Mouse (Mus musculus) liver, postnatal 0 days (tissue): ENCODE results near the gene Ccl27a. TPM values are rescaled to one million over a fixed set of nuclear protein-coding genes. Genes with fewer than 3 reads are reported as not detected.
A peak's percentile ranks its signal among the peaks of the same experiment; 100 is the strongest.

ENCODE experiments used
- ATAC-seq: fragments of 200-750 bp; cut with Nextera tagmentation; 2 replicates; pipeline ENCODE4 v1.8.0; 2017; ENCODE audit warnings: mild to moderate bottlenecking, moderate library complexity
- DNase-seq: peaks from one replicate; pipeline ENCODE4 v3.0.0-alpha.2; 2016
- H3K27ac ChIP-seq: fragments of 300-500 bp; sonication (generic); 2 replicates; pipeline ENCODE4 v1.5.1; 2014; ENCODE audit warnings: antibody characterized with exemption, moderate library complexity, mild to moderate bottlenecking, low read depth
- H3K27me3 ChIP-seq: fragments of 300-500 bp; sonication (generic); 2 replicates; pipeline ENCODE4 v1.6.1; 2014; ENCODE audit warnings: low read length, control low read depth, mixed read lengths; ENCODE audit not compliant: insufficient read depth
- H3K36me3 ChIP-seq: fragments of 300-500 bp; sonication (generic); replicated peaks from 2 replicates; pipeline ENCODE4 v1.6.1; 2014; ENCODE audit warnings: mild to moderate bottlenecking, control low read depth, low read length, moderate library complexity, mixed read lengths; ENCODE audit not compliant: insufficient read depth
- H3K4me1 ChIP-seq: fragments of 300-500 bp; sonication (generic); 2 replicates; pipeline ENCODE4 v1.6.1; 2014; ENCODE audit warnings: antibody characterized with exemption, mild to moderate bottlenecking, control low read depth; ENCODE audit not compliant: insufficient read depth
- H3K4me2 ChIP-seq: fragments of 300-500 bp; sonication (generic); 2 replicates; pipeline ENCODE4 v1.6.1; 2014; ENCODE audit warnings: low read depth, mild to moderate bottlenecking, low read length, moderate library complexity, mixed read lengths
- H3K4me3 ChIP-seq: fragments of 300-500 bp; sonication (generic); 2 replicates; pipeline ENCODE4 v1.5.1; 2014; ENCODE audit warnings: low read depth, low read length
- H3K9ac ChIP-seq: fragments of 300-500 bp; sonication (generic); replicated peaks from 2 replicates; pipeline ENCODE4 v1.6.1; 2014; ENCODE audit warnings: mild to moderate bottlenecking, moderate library complexity
- H3K9me3 ChIP-seq: fragments of 300-500 bp; sonication (generic); 2 replicates; pipeline ENCODE4 v1.6.1; 2016; ENCODE audit warnings: mild to moderate bottlenecking, control low read depth, low read length, mixed read lengths
- CTCF ChIP-seq: sonication (generic); IDR thresholded peaks from 2 replicates; pipeline ENCODE4 v1.5.1; 2016; ENCODE audit warnings: antibody characterized with exemption, low read depth
- EP300 ChIP-seq: IDR thresholded peaks from 2 replicates; pipeline ENCODE4 v1.6.1; 2016; ENCODE audit warnings: antibody characterized with exemption, low read depth, mild to moderate bottlenecking
- WGBS: fragments of 180-500 bp; shearing (Covaris S2); extraction: QIAGEN DNeasy Blood & Tissue Kit; methylation state at CpG from one replicate; pipeline ENCODE4 v1.1.7; 2014; ENCODE audit not compliant: insufficient replicate concordance; 5-methylcytosine and 5-hydroxymethylcytosine counted together
- polyA plus RNA-seq: library from polyadenylated mRNA; unstranded; fragments of >200 nt; fragmentation: Nextera tagmentation; extraction: Ambion mirVana; gene quantifications from 2 replicates; pipeline ENCODE4 v1.2.1, GENCODE M21; 2015

Gene Ccl27a
- polyA plus RNA-seq, 1 experiment from 2014 or later, result 10.1 TPM

DNA sequence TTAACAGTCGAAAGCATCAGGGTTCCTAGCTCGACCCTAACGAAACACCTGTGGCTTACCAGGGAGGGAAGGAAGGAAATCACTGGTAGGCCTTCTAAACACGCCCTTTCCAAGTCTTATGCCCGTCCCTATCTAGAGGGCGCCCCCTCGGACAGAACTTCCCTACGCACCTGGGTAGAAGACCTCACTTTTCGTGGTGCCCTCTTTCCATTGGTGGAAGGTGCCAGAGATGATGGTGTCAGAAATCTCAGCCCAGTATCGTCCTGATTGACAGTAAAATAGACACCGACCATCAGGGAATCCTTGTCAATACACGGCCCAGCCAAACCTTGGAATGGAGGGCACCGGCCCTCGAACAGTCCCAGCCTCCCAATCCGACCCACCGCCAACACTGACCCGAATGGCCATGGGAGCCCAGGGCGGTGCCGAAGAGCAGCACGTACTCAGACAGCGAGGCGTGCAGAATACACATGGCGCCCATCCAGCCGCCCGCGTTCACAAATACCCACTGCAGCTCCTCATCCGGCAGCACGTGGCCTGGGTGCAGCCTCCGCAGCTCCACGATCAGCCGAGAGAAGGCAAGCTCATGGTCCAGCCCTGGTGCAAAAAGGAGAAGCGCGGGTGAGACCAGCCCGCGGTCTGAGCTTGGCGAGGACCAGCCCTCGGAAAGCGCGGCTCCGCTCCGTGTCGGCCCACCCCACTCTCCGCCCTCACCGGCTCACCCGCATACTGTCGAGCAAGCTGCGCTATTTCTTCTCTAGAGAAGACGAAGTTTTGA is 33.5 kb downstream of the Ccl27a start:
- DNase-seq, result no peak
- WGBS, result under 1% methylated on average over 48 of the region's 48 CpGs
- peaks cover 5% of the 10 kb centered on the region for H3K36me3 ChIP-seq
- no peaks in the 10 kb centered on the region for H3K27me3 ChIP-seq
- H3K4me2 ChIP-seq, result peak overlapping the region; percentile 91
- H3K4me1 ChIP-seq, result peaks cover 22% of the 10 kb centered on the region
- peak overlapping the region; percentile 65 for H3K4me3 ChIP-seq
- H3K9ac ChIP-seq, result peak overlapping the region; percentile 59
- TF ChIP-seq EP300, result no peak
- peak; percentile 27; the same call in 1 of the 2 replicates for TF ChIP-seq CTCF
- H3K27ac ChIP-seq, result peak overlapping the region; percentile 87
- no peaks in the 10 kb centered on the region for H3K9me3 ChIP-seq
- ATAC-seq, result peak; percentile 74

DNA sequence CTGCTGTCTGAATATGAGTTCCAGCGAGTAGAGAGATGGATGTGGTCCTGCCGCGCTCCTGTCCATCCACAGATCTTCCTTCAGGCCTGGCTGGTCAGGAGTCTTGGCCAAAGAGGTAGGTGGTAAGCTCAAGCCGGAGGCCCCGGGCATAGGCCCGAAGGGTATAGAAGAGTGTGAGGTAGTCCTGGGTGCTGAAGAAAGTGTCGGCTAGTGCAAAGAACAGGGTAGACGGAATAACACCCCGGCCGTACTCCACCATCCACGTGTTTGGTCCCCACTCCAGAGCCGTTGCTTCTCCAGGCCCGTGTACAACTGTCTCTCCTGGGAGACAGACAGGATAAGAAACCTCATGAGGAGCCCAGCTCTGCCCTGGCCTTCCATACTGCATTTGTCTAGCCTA is 34.8 kb downstream of the Ccl27a start:
- Histone ChIP-seq H3K36me3 (peaks cover 5% of the 10 kb centered on the region), H3K4me3 (no peak overlapping the region), H3K27ac (no peak overlapping the region), H3K27me3 (no peaks in the 10 kb centered on the region), H3K9me3 (no peaks in the 10 kb centered on the region), H3K9ac (no peak overlapping the region), H3K4me1 (peaks cover 22% of the 10 kb centered on the region), H3K4me2 (0 out of 2 replicates have a peak overlapping the region, but pooled peaks have one; percentile 91)
- TF ChIP-seq CTCF (no peak), EP300 (no peak)
- WGBS, result 92% methylated on average over 13 of the region's 13 CpGs
- DNase-seq (no peak), ATAC-seq (no peak)

DNA sequence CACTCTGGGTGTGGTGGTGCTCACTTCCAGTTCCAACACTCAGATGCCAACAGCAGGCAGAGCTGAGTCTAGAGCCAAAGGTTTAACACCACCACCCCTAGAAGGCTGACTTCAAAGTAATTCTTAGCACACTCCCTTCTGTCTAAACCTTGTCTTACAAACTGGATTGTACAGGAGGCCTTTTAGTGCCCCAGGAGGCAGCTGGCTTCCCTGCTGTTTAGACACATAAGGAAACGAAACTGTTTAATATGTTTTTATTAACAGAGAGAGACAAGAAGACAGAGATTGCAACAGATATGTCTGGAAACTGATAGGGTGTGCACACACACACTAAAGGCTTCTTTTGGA is 35.8 kb downstream of the Ccl27a start:
- no peak for ATAC-seq
- Histone ChIP-seq H3K4me1 (peaks cover 22% of the 10 kb centered on the region), H3K4me3 (no peak overlapping the region), H3K27me3 (peaks cover 4% of the 10 kb centered on the region; the same call in 1 of the 2 replicates), H3K9me3 (no peaks in the 10 kb centered on the region), H3K4me2 (no peak overlapping the region), H3K9ac (no peak overlapping the region), H3K36me3 (peaks cover 5% of the 10 kb centered on the region), H3K27ac (no peak overlapping the region)
- TF ChIP-seq EP300 (no peak), CTCF (no peak)
- DNase-seq, result no peak
- WGBS, result 63% methylated on average over 1 of the region's 1 CpGs

DNA sequence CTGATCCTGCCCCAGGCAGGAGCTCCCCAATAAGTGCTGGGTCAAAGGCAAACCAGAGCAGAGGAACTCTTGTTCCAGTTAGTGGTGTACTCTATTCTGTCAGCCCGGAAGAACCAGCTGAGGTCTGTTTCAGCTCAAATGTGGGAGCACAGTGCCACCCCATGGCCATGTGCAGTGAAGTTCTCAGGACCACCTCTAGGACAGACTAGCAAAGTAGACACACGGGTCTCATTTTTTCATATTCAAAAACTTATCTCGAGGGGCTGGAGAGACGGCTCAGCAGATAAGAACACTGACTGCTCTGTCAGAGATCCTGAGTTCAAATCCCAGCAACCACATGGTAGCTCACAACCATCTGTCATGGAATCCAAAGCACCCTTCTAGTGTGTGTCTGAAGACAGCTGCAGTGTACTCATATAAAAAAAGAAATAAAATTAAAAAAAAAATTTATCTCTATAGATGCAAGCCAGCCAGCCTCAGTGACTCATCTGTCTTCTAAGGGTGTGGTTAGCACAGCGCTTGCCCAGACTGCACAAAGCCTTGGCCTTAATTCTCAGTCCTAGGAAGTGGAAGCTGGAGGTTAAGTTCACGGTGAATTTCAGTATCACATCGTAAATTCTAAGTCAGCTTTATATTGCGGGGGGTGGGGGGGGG is 36.3 kb downstream of the Ccl27a start:
- TF ChIP-seq EP300, result no peak
- TF ChIP-seq CTCF, result peak; percentile 78
- Histone ChIP-seq H3K4me1 (peaks cover 22% of the 10 kb centered on the region), H3K9ac (no peak overlapping the region), H3K27me3 (peaks cover 9% of the 10 kb centered on the region), H3K4me2 (no peak overlapping the region), H3K27ac (no peak overlapping the region), H3K36me3 (peaks cover 5% of the 10 kb centered on the region), H3K4me3 (no peak overlapping the region), H3K9me3 (no peaks in the 10 kb centered on the region)
- ATAC-seq (no peak), DNase-seq (peak; percentile 75)
- WGBS, result 34% methylated on average over 8 of the region's 8 CpGs

DNA sequence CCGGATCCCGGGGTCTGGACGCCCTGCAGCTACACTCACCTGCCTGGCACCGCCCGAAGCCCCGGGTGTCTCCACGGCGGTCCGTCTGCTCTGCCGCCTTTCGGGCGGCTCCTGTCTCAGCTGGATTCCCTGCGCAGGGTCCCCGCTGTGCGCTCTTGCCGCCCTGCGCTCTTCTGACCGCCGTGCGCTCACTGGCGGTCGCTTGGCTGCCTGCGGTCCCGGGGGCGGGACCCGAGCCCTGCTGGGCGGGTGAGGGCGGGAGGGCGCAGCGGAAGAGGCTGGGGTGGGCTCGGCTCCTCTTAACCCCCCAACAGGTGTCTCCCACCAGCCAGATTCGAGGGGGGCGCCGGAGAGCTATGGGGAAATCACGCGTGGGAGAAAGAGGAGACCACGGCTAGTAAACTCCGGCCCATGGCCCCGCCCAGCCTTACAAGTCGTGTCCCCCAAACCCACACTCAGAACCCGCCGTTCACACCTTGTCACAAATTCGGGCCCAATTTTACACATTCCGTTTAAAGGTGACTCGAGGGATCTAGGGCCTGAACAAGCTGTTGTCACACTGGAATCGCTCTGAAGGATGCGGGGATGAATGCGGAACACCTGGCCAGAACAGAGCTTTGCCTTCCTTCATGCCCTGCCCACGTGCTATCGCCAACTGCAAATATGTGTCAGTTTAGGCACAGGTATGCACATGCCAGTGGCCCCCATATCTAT is 42.8 kb downstream of the Ccl27a start, which contains the start of gene Arid3c:
TSS of gene Arid3c (minus strand) at position 91 of the 714 bp plus-strand sequence.
- Histone ChIP-seq H3K4me3 (peak within 1 kb of the TSS; percentile 39), H3K9ac (no peak within 1 kb of the TSS), H3K9me3 (no peaks in the 10 kb centered on the region), H3K36me3 (no peaks in the 10 kb centered on the region), H3K4me2 (peak within 1 kb of the TSS; percentile 59), H3K27me3 (peaks cover 69% of the 10 kb centered on the region), H3K27ac (no peak within 1 kb of the TSS), H3K4me1 (peaks cover 6% of the 10 kb centered on the region)
- no peak for DNase-seq
- TF ChIP-seq CTCF, result no peak
- TF ChIP-seq EP300, result no peak
- 5% methylated on average over 41 of the region's 50 CpGs for WGBS
- no peak for ATAC-seq
